Mouse (Mus musculus) CH12.LX (cell line): ENCODE data around the gene Cd200r4. TPM values are rescaled to one million over a fixed set of nuclear protein-coding genes. Genes with fewer than 3 reads are reported as not detected.

Source experiments
- DNase-seq: peaks from one replicate; pipeline ENCODE4 v3.0.0-alpha.2; 2013; ENCODE audit errors: extremely low read depth
- H3K27ac ChIP-seq: 2 replicates; pipeline ENCODE4 v1.5.1; 2012; ENCODE audit warnings: low read depth, mild to moderate bottlenecking, control low read depth, moderate library complexity; ENCODE audit not compliant: insufficient read depth
- H3K27me3 ChIP-seq: replicated peaks from 2 replicates; pipeline ENCODE3; 2012; ENCODE audit warnings: inconsistent platforms
- H3K36me3 ChIP-seq, 2 experiments: replicated peaks in 1 of 2; 2 replicates each; pipeline versions ENCODE3 to v1.6.1; 2012; ENCODE audit warnings: inconsistent platforms in 1 of 2, low read length in 1 of 2, mild to moderate bottlenecking in 1 of 2, mixed read lengths in 1 of 2, moderate library complexity in 1 of 2; ENCODE audit not compliant: control insufficient read depth in 1 of 2, insufficient read depth in 1 of 2
- H3K4me1 ChIP-seq, 2 experiments: 2 replicates each; pipeline ENCODE4 v1.6.1; 2012; ENCODE audit warnings: inconsistent platforms in 1 of 2, moderate library complexity in 1 of 2; ENCODE audit not compliant: insufficient read depth in 2 of 2, control insufficient read depth in 1 of 2
- H3K4me2 ChIP-seq: 2 replicates; pipeline ENCODE4 v1.6.1; 2012; ENCODE audit warnings: low read depth, mild to moderate bottlenecking, control low read depth; ENCODE audit not compliant: poor library complexity, insufficient read depth, severe bottlenecking
- H3K4me3 ChIP-seq, 3 experiments: fragments of 150-350 bp in 1 of 3; sonication (generic) in 1 of 3; replicated peaks in 1 of 3; 2 replicates each; pipeline versions ENCODE3 to v1.5.1; 2011 to 2012; ENCODE audit warnings: low read depth in 2 of 3, low read length in 2 of 3, mild to moderate bottlenecking in 2 of 3, moderate library complexity in 2 of 3, control low read depth in 1 of 3, improper control_type of control experiment in 1 of 3, inconsistent platforms in 1 of 3, mixed read lengths in 1 of 3; ENCODE audit not compliant: poor library complexity in 1 of 3
- H3K79me2 ChIP-seq: replicated peaks from 2 replicates; pipeline ENCODE4 v1.6.1; 2012; ENCODE audit warnings: mild to moderate bottlenecking, moderate library complexity; ENCODE audit not compliant: control insufficient read depth, poor library complexity, insufficient read depth, severe bottlenecking; ENCODE audit errors: extremely low read depth
- H3K9ac ChIP-seq: 2 replicates; pipeline ENCODE4 v1.6.1; 2012; ENCODE audit warnings: low read depth, mild to moderate bottlenecking, control low read depth, moderate library complexity; ENCODE audit not compliant: insufficient read depth
- H3K9me3 ChIP-seq: replicated peaks from 2 replicates; pipeline ENCODE3; 2012; ENCODE audit warnings: low read length, inconsistent platforms, mixed read lengths
- CTCF ChIP-seq, 2 experiments: IDR thresholded peaks in 1 of 2; conservative IDR thresholded peaks in 1 of 2; 2 replicates each; pipeline ENCODE4 v1.5.1; 2011 to 2012; ENCODE audit warnings: low read depth in 2 of 2, low read length in 2 of 2, improper control_type of control experiment in 1 of 2, inconsistent platforms in 1 of 2, mild to moderate bottlenecking in 1 of 2, moderate library complexity in 1 of 2
- ETS1 ChIP-seq: conservative IDR thresholded peaks from 2 replicates; pipeline ENCODE4 v1.6.1; 2012; ENCODE audit warnings: low read depth, mild to moderate bottlenecking, inconsistent platforms, low read length, improper control_type of control experiment, moderate library complexity
- MEF2A ChIP-seq: IDR thresholded peaks from 2 replicates; pipeline ENCODE4 v1.6.1; 2014; ENCODE audit warnings: low read depth, mild to moderate bottlenecking, inconsistent platforms, low read length, improper control_type of control experiment, borderline replicate concordance
- MYC ChIP-seq: IDR thresholded peaks from 2 replicates; pipeline ENCODE4 v1.6.1; 2011; ENCODE audit warnings: low read depth, mild to moderate bottlenecking, improper control_type of control experiment, low read length
- PAX5 ChIP-seq: IDR thresholded peaks from 2 replicates; pipeline ENCODE4 v1.6.1; 2012; ENCODE audit warnings: low read length, inconsistent platforms, mixed read lengths
- RAD21 ChIP-seq: IDR thresholded peaks from 2 replicates; pipeline ENCODE4 v1.6.1; 2011; ENCODE audit warnings: low read depth, mild to moderate bottlenecking, low read length, improper control_type of control experiment, moderate library complexity
- SIN3A ChIP-seq: IDR thresholded peaks from 2 replicates; pipeline ENCODE4 v1.6.1; 2012; ENCODE audit warnings: low read length, improper control_type of control experiment, inconsistent platforms
- SMC3 ChIP-seq: IDR thresholded peaks from 2 replicates; pipeline ENCODE4 v1.6.1; 2011; ENCODE audit warnings: low read depth, low read length, improper control_type of control experiment
- TCF12 ChIP-seq: IDR thresholded peaks from 2 replicates; pipeline ENCODE4 v1.6.1; 2014; ENCODE audit warnings: low read depth, mild to moderate bottlenecking, inconsistent platforms, low read length, improper control_type of control experiment
- UBTF ChIP-seq: IDR thresholded peaks from 2 replicates; pipeline ENCODE4 v1.6.1; 2012; ENCODE audit warnings: low read depth, mild to moderate bottlenecking, inconsistent platforms, low read length, improper control_type of control experiment, moderate library complexity
- dilution Hi-C: fragments of 300-500 bp; cut with MboI; formaldehyde crosslinking; loops from 2 replicates; pipeline ENCODE4 v1.14.3; 2020; ENCODE audit warnings: low sequenced_read_pairs; ENCODE audit not compliant: extremely low pct_unique_long_range_greater_than_20kb, extremely low pct_ligation_motif_present
- in situ Hi-C: fragments of 300-500 bp; cut with MboI; formaldehyde crosslinking; loops from 3 replicates; pipeline ENCODE4 v1.14.3; 2019; ENCODE audit warnings: low sequenced_read_pairs, low pct_ligation_motif_present, low pct_unique_long_range_greater_than_20kb, mixed read lengths
- polyA plus RNA-seq: library from polyadenylated mRNA; unstranded; fragments of >175 nt; gene quantifications from 2 replicates; pipeline ENCODE4 v1.2.1, GENCODE M21; 2012; ENCODE audit warnings: low read depth; ENCODE audit not compliant: insufficient read length
- total RNA-seq, 2 experiments: library from RNA; depleted of rRNA; stranded (reverse); fragments of 300-350 nt in 1 of 2; fragments of >200 nt in 1 of 2; gene quantifications; 2 replicates each; pipeline ENCODE4 v1.2.3; 2012 to 2014

Gene Cd200r4
- 0.59 and 1.1 TPM in 2 replicates for total RNA-seq (2012; rRNA removed)
- 0.89 and 1.2 TPM in 2 replicates for total RNA-seq (2014; rRNA removed)
- polyA plus RNA-seq: 0.57 and 0.76 TPM in 2 replicates

DNA sequence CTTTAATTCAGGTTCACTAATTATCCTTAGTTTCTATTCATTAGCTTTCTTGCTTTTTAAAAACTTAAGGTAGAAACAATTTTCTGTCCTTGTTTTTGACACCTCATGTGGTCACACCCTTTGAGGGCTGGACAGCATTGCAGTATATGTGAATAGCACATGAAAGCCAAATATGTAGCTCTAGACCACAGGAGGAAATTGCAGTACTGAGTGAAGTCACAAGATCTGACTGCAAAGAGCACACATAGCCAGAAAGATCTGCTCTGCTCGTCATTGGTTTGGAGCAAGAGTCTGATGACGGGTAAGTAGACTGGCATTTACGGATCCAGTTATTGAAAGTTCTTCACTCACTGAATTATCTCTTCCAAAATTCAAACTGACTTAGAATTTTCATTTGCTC is at the start of gene Cd200r4:
TSS of gene Cd200r4 (plus strand) at position 190 of the 400 bp plus-strand sequence.
- Histone ChIP-seq H3K27me3 (no peaks in the 10 kb centered on the region), H3K9ac (peak within 1 kb of the TSS; percentile 56), H3K79me2 (no peaks in the 10 kb centered on the region), H3K9me3 (peaks cover 2% of the 10 kb centered on the region), H3K4me2 (peak within 1 kb of the TSS; percentile 93), H3K4me3 (peak within 1 kb of the TSS in 1 of 3 experiments; percentile 24), H3K4me1 (peaks cover 2 to 10% of the 10 kb centered on the region in 2 experiments; a peak in 3 of 4 replicates), H3K36me3 (no peaks in the 10 kb centered on the region), H3K27ac (no peak within 1 kb of the TSS)
- TF ChIP-seq MEF2A: no peak
- TF ChIP-seq PAX5: no peak
- in situ Hi-C loops: no loop called here
- dilution Hi-C loops: no loop called here
- no peak for DNase-seq

DNA sequence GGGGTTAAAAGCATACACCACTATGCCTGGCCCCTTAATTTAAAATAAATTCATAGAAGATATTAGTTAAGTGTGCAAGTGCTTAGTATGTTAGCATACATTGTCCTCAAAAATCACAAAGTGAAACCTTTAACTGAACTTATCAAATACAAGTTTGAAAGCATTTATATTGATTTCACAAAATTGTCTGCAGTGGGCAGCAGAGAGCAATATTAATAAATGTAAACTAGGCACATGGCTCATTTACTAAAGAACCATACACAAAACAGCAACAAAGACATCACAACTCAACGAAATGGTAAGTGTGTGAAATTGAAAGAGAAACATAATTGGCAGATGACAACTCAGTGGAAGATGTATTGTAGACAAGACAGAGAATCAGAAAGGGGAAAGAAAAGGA is 49.7 kb upstream of the Cd200r4 start:
- DNase-seq: no peak
- Histone ChIP-seq H3K4me1 (peaks cover 0 to 7% of the 10 kb centered on the region in 2 experiments; a peak in 2 of 4 replicates), H3K4me3 (no peak overlapping the region), H3K9me3 (no peaks in the 10 kb centered on the region), H3K27me3 (no peaks in the 10 kb centered on the region), H3K9ac (no peak overlapping the region; the same call in 1 of the 2 replicates), H3K27ac (no peak overlapping the region), H3K79me2 (no peaks in the 10 kb centered on the region), H3K36me3 (no peaks in the 10 kb centered on the region), H3K4me2 (no peak overlapping the region)
- in situ Hi-C loops (no loop called here), dilution Hi-C loops (no loop called here)
- TF ChIP-seq MEF2A (no peak), TCF12 (no peak), MYC (peak; percentile 85), CTCF (conservative IDR thresholded peaks at IDR 0.05 in 1 of 2, IDR thresholded peaks at IDR 0.05 in 1 of 2; ENCODE audit: low read depth in 2 of 2, low read length in 2 of 2) (peak; percentile 17 to 76; a peak in 3 of 4 replicates), UBTF (no peak), SMC3 (peak; percentile 72), RAD21 (peak; percentile 74)

DNA sequence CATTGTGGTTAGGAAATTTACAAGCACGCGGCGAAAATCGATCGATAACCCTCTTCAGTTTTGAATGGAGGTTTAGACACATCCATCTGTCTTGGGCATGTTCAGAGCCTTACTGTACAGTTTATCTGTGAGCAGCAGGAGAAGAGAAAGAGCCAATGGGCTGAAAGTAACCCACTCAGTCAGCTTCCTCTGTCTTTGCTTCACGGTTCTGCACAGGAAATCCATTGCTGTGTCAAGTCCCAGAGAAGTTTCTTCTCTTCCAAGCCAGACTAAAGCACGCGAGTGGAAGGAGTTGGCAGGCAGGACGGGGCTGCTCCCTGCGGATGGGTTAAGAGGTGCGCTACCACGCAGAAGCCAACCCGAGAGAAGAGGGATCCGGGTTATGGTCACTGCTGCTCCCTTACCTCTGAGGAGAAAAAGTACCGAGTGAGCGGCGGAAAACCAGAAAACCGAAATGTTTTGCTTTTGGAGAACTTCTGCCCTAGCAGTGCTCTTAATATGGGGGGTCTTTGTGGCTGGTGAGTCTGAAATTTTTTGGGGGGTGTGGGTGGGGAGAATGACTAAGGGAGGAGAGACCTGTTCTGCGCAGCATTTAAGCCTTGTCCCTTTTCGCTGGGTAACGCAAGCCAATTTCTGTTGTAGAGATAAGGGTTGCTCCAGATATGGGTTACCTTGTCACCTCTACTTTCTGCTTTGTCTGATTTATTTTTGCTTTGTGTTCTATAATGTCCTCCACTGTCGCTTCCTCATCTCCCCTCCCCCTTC is 45.8 kb upstream of the Cd200r4 start, which contains the start of gene Cd200r1:
TSS of gene Cd200r1 (plus strand) at position 182 of the 765 bp plus-strand sequence.
- in situ Hi-C loops: loop anchor here (5.0 kb wide), 3 partner anchors 202 to 322 kb away; no protein-coding TSS in a partner anchor
- Histone ChIP-seq H3K9ac (no peak within 1 kb of the TSS), H3K4me3 (peak within 1 kb of the TSS; percentile 26 to 45 (median 44)), H3K9me3 (no peaks in the 10 kb centered on the region), H3K36me3 (no peaks in the 10 kb centered on the region), H3K27ac (no peak within 1 kb of the TSS), H3K27me3 (no peaks in the 10 kb centered on the region), H3K4me1 (peaks cover 0 to 10% of the 10 kb centered on the region in 2 experiments; a peak in 2 of 4 replicates), H3K4me2 (no peak within 1 kb of the TSS), H3K79me2 (no peaks in the 10 kb centered on the region; the same call in 1 of the 2 replicates)
- TF ChIP-seq SIN3A (0 out of 2 replicates have a peak, but pooled peaks have one; percentile 28), ETS1 (no peak), MEF2A (no peak)
- dilution Hi-C loops: no loop called here
- DNase-seq: no peak
